Mouse (Mus musculus): ENCODE data around the gene 1700029I15Rik.
"Not testable (repeated sequence)": the region's sequence is repeated elsewhere in the genome, so short reads cannot be mapped to it uniquely, and the experiment has no call there.

Gene 1700029I15Rik

DNA sequence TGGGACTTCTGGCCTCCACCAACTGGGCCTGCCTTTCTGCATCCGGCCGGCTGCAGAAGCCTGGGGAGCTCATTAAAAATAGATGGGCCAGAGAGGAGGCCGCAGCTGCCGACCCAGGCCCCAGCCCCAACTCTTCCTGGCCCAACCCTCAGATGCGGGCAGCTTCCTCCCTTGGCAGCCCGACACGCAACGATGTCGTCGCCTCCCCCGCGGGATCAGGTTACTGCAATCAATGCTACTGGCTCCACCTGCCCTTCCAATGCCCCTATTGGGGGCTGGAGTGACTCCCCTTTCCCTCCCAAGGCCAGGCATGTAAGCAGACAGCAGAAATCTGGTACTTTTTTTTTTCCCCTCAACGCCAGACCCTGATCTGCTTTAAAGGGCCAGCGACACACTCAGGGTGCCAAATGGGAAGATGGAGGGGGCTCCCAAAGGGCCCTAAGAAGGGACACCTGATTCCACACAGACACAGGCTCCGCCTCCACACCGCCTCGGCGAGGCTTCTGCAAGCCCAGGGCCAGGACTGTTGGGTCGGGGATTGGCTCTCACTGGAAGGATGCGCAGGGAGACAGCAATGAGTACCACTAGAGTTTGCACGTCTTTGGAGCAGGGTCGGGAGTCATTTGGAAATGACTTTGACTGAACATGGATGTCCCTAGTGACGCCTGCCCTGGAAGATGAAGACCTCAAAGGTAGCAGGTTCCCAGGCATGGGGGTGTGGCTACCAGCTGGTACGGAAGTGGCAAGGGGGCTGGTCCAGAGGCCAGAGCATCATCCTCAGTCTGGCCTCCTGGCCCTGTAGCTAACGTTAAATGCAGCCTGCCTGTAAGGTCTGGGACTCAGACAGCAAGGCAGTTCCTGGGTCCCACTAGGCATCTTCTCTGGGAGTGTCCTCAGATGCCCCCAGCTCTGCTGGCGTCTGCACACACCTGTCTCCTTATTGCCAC is 10.3 kb downstream of the 1700029I15Rik start:
- no peak for DNase-seq

DNA sequence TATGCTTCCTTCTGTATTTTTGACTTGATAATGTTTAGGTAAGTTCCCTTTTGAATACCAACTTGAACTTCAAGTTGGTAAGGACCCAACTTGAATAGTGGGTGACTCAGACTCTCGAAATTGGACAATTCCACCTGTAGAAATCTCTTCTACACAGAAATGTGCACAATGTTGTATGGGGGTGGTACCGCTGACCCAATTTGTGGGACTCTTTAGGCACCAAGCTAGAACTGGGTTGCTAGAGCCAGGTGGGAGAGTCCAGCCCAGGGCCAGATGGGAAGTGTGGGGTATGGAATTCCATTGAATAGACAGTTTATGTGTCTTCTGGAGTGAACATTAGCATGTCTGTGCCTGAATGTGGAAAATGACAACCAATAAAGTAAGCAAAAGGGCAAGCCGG is 13.2 kb downstream of the 1700029I15Rik start:
- DNase-seq, result no peak

DNA sequence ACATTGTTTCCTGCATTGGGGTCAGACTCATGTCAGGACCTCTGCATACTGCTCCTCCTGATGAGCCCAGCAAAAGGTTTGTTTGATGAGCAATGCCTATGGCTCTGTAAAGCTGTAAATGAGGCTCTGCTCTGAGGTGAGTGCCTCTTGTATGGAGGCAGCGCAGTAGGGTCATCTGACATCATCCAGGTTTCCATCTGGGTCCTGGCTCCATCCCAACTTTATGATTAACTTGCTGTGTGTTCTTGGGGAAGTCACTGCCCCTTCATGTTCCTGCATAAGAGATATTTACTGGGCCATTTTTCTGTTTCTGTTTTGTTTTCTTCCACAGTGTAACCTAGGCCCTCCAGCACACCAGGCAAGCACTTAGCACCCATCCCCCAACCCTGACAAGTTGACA is 15.1 kb downstream of the 1700029I15Rik start:
- DNase-seq, result no peak

DNA sequence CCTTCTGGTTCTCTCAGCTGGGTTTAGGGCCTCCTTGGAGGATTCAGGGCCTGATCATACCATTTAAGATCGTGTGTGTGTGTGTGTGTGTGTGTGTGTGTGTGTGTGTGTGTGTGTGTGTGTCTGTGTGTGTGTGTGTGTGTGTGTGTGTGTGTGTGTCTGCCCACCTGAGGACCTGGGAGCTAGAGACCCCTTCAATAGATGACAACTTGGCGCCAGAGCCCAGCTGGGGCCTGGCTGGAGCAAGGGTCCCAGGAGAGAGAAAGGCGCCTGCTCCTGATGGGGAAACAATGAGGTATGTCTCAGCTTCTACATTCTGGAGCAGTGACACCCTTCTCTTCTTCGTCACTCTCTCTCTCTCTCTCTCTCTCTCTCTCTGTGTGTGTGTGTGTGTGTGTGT is 17.5 kb downstream of the 1700029I15Rik start:
- not testable (repeated sequence) for DNase-seq

DNA sequence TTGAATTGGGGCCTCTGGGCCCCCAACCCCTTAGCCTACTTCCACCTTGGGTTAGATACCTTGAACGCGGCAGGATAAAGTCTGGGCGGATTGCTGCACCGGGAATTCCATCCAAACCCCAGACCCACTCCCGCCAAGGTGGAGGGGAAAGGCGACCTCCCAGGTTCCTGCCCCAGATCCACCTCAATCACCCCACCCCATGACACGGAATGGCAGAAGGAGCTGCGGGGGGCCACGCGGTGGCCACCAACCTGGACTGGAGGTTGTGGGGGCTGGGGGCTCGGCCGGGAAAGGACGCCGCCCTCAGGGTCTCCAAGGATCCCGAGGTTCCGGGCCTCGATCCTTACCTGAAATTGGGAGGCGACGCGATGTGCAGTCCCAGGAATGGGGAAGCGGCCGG is 18.3 kb downstream of the 1700029I15Rik start:
- no peak for DNase-seq

DNA sequence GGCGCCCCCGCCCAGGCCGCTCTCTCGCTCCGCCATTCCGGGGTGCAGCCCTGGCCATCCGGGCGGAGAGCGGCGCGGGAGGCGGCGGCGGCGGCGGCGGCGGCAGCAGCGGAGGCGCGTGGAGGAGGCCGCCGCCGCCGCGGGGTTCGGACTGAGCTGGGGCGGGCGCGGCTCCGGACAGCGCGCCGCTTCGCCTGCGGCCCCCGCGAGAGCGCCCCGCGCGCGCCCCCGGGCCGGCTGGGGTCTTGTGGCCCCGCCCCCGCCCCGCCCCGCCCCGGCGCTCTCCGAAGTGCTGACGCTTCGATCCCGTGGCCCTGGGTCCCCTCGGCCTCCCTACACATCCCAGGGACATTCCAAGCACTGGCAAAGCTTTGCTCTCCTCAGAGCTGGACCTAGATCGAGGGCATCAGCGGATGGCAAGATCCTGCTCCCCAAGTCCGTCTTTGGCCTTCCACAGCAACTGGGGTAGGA is 18.8 kb downstream of the 1700029I15Rik start, which contains the start of gene Mapk8ip1:
Gene Mapk8ip1 (minus strand): TSS at position 173 of the 471 bp plus-strand sequence.
- DNase-seq, result peak; percentile 53

DNA sequence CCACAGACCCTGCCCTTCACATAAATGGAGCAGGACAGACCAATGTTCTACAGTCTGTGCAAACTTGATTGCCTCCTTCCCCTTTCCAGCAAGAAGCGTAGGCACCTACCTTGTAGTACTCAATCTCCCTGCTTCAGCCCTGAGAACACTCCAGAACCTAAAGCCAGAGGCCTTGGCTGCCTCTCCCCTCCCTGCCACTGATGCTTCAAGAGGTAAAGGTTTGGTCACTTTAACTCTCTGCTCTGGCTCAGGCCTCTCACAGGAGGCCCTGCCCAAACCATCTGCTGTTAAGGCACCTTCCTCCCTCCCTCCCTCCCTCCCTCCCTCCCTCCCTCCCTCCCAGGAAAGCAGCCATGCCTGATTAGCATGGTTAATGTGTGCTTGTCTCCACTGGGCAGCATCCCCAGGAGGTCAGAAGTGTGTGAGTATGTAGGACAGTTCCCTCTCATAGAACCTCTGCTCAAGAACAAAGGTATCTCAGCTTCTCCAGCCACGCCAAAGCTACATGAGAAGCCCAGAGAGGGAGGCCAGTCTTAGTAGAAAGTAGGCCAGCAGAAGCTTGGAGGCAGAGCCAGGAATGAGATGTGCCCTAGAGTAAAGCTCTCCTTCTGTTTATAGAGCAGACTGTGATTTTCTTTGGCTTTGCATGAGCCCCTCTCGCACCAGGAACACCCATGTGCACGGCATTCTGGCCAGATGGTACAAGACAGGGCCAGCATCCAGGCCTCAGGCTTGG is 20.4 kb downstream of the 1700029I15Rik start:
- no peak for DNase-seq

DNA sequence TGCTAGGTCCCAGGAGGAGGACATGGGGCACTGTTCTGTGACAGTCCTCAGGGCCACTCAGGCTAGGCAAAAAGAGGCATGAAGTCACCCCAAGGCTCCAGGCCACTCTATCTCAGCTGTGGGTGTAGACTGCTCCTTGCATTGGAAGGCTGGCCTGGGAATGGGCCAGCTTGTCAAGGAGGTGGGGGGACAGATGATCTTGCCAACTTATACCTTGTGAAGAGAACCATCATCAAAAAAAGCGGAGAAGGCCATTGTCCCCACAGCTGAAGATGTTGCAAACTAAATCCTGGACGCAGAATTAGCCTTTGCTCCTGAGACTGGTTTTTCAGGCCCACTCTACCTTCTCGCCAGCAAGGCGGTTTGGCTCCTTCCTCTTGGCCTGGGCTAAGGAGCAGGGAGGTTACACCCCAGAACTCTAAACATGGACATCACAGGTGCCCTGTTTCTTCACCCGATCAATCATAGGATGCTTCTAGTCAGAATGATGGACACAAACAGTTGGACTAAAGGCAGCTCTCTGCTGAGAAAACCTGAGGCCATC is 21.5 kb downstream of the 1700029I15Rik start:
- no peak for DNase-seq

DNA sequence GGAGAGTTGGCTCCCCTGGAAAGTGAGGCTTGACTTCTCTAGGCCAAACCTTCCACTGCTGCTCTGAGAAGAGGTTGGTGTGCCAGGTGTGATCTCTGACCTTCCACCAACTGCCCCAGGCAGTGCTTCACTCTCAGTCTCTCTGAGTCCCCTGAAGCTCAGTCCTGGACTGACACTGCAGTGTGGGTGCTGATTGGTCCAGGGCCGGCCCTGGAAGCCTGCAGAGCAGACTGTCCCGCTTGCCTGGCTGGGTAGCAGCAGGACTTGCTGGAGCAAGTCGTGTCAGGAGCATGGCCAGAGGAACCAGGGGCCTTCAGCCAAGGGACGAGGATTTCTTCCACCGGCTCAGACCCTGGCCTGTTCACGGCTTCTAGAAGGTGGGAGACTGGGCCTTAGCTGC is 22.4 kb downstream of the 1700029I15Rik start:
- no peak for DNase-seq

DNA sequence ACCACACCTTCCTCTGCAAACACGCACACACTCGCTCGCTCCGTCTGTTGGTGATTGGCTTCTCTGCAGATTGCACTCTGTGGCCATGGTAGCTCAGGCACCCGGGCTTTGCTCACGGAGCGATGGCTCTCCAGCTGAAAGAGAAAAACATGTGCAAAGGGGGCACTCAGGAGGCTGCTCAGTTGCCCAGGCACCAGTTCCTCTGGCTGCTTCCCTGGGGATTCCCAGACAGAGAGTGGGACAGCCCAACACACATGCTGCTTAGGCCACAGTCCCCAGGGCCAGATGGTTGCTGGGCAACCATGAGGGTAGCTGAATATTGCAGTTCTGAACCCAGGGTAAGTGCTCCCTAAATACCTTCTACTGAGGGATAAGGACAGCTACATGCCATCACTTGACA is 23.3 kb downstream of the 1700029I15Rik start:
- DNase-seq, result no peak

DNA sequence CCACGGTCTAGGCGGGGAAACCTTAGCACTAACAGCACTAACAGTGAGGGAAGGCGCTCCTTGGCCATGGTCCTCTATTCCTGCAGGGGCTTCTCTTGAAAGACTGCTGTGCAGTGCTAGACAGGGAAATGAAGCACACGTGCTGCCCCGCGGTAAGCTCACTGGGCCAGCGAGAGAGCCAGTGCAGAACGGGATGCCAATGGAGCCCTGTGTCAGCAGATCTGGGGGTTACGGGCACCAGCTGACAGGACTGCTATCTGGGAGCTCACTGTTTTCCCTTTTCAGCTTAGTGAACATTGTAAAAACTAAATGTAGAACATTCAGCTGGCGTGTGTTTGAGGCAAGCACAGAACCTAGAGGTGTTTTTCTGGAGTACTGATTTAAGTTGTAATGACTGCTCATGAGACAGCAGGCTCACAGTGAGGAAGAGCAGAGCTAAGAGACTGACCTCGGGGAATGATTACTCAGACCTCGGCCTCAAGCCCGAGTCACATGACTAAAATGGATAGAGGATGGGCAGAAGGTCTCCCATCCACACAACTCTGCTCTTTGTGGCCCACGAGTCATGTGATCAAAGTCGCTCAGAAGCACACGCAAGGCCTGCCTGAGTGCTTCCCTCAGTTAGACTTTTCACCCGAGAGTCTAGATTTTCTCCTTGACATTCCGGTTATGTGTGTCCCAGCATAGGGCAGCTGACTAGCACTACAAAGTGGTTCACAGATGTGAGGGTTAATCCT is 26.1 kb downstream of the 1700029I15Rik start:
- DNase-seq, result no peak

DNA sequence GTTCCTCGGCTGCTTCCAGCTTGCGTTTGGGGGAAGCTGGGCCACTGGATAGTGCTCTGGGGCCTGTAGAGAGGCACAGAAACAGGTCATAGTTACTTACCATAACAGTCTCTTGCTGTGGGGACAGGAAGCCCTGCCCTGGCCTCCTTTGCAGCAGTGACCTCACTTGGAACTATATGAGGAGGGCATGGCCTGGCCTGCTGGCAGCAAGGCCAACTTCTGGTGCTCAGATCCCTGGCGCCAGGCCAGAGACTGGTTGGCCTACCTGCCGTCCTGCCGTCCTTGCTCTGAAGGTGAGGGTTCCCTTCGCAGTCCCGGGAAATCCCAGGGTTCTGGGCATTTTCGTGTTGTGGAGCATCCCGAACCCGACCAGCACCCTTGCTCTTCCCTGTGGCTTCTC is 29.4 kb downstream of the 1700029I15Rik start:
- DNase-seq, result no peak

DNA sequence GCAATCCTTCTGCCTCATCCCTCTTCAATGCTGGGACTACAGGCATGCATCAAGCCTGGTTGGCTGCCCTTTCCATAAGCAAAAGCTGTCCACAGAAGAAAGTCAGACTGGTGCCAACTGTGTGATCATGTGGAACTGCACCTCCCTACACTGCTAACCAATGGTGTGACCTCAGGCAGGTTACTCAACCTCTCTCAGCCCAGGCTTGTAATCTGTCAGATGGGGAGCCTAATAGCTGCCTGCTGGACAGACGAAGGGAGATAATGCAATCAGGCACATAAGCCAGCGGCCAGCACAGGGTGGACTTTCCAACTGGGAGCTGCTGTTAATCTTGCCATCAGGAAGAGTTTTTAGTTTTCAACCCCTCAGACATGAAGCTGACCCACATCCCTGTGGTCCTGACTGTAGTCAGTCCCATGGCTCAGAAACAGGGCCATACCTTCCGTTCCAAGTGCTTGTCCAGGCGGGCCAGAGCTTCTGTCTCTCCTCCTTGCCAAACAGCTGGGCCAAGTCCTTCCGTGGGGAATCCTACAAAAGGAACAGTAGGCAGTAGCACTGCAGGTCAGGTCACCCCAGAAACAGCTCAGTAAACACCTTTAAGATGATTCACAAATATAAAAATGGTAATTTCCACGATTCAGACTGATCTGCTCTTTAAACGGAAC is 39.5 kb downstream of the 1700029I15Rik start:
- no peak for DNase-seq

DNA sequence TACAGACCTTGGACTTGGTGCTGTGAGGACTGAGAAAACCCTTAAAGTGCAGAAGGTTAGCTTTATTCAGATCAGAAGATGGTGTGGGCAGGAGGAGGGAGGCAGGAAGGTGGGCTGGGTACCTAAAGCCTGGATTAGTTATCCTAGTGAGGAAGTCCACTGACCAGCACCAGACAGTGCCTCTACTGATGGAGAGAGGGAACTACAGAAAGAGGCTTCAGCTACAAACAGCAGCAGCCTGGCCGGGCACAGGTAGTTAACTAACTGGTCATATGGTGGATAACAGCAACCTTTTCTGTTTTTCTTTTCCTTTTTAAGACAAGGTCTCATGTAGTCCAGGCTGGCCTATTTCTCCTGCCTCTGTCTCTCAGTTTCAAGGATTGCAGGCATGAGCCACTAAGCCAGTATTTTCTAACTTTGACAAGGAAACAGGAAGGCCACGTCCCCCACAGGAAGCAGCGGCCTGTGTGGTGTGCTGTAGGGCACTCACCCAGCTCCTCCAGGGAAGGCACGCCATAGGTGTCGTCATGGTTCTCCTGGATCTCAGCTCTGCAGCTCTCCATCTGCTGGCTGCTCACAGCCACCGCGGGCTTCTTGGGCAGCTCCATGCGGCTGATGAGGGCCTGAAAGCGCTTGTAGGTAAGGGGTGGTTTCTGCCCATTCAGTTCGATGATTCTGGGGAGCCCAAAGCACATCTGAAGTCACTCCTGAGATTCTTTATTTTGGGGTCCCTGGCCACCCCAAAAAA is 40.2 kb downstream of the 1700029I15Rik start:
- DNase-seq, result no peak

DNA sequence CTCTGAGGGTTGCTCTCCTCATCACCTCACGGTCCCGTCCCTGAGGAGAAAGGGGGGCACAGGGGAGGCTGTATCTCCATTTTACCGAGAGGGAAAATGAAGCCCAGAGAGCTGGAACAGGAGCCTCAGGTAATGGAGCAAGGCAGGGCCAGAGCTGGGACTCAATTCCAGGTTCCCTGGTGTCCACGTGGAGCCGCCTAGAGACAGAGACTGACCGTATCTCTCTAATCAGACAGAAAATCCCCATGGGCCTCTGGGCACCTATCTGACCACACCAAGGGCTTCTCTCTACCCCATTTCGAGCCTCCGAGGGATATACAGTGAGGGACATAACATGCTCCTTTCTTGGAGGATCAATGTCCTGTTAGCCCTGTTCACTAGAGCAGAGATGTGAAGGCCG is 40.8 kb downstream of the 1700029I15Rik start:
- no peak for DNase-seq

DNA sequence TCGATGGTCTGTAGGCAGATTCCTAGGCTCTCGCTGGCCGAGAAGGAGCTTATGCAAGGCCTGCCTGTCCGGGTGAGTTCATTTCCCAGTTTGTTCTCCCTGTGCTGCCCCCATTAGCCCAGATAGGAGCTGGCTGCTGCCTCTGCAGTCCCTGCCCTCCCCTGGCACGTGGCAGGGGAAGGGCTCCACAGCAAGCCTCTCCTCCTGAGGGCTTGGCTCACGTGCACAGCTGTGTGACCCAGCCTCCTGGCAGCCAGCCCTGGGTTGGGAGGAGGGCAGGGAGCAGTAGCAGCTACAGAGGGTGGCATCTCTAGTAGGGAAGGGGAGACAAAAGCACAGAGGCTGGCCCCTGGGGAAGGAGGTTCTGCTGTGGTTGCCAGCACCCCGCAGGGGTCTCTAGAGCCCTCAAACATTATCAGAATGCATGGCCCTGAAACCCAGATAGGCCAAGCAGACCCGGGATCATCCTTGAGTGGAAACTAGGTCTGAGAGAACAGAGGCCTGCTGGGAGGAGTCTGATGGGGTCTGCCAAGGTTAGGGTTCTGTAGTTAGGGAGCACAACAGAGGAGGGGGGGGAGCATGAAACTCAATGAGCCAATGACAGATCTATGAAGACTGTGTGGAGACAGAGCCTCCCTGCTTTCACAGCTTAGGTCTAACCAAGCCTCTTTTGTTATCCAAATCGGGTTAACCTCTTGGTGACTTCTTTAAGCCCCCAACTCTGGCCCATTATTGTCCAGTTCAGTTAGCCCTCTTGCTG is 41.5 kb downstream of the 1700029I15Rik start:
- peak; percentile 72 for DNase-seq

DNA sequence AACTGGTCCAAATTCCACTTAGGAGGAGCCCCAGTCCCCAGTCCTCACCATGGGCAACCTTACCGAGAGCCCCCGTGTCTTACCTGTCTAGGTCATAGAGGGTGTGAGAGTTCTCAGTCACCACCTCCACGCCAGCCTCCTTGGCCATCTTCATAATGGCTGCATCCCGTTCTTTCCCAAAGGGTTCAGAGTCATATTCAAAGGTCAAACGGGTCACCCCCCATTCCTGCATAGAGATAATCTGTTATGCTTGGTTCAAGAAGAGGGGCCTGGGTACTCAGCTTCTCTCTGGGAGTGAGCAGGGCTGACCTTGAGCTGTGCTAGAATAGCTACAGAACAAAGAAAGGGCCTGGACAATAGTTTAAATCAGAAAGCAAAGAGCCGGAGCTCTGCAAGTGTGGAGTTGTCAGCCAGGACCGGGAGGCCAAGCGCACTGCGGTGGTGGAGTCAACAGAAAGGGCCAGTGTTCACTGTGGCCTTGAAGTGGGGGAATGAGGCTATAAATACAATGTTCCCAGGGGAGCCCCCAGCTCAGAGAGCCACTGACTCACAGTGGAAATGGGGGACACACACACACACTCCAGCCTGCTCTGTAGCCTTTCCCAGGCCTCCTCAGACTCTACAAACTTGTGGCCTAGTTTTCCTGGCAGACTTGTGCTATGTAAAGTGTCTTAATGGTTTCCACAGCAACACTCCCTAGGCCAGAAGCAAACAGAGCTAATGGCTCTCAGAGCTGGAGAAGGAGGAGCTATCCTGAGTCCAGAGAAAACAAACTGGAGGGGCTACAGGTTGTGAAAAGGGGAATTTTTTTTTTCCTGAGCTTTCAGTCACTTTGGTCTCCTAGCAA is 42.3 kb downstream of the 1700029I15Rik start:
- DNase-seq, result peak; percentile 19

DNA sequence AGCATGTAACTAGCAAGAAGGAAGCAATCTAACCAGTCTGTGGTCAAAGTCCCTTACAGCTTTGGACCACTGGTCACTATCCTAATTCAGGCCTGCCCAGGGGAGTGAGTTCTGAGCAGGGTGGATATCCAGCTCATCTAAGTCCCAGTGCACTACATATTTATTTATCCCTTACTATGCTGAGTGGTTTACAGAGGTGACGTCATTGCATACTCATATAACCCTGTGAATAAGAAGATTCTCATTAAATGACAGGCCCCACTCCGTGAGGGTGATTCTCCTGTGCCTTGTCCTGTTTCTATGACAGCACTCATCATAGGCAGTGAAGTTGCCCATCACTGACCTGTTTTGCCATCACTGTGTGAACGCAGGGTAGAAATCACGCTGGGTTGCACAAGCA is 43.0 kb downstream of the 1700029I15Rik start:
- DNase-seq, result no peak

DNA sequence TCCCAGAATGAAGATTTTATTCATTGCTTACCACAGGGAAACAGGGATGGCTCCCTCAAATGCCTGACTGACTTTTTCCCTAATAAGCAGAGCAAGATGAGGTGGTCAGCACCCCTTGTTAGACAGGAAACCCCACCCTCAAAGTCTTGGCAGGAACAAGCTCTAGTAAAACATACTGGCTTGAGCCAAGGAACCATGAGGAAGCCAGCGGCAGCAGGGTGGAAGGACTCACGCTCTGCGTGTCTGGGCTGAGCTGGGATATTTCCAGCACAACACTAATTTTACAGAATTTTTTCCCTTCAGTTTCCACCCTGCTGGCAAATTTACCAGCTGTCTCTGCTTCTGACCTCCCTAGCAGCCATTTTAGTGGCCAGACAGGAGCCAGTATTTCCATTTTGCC is 44.1 kb downstream of the 1700029I15Rik start:
- DNase-seq, result no peak

DNA sequence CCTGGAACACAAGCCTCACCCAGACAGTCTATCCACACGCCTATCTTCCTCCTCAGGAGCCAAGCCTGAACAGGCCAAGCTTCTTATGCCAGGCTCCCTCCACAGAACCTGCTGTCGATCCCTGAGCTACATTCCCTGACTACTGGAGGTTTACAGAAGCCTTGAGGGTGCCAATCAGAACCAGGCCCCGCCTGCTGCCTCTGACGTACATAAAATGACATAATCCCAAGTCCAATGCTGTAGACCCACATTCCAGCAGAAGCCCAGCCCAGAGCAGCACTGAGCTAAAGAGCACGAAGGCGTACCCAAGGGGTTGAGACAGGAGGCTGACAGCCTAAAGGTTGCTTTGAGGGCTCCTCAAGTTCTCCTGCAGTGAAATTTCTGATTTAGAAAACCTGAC is 45.5 kb downstream of the 1700029I15Rik start:
- DNase-seq, result peak; percentile 49

Data from right cerebral cortex, postnatal 4 days (tissue).